Mouse (Mus musculus) midbrain, embryonic 14.5 days (tissue): ENCODE measurements around the gene Svs3b. TPM values are rescaled to one million over a fixed set of nuclear protein-coding genes. Genes with fewer than 3 reads are reported as not detected.
"Not testable (repeated sequence)": the region's sequence is repeated elsewhere in the genome, so short reads cannot be mapped to it uniquely, and the experiment has no call there.

Experiments used
- ATAC-seq: fragments of 200-750 bp; cut with Nextera tagmentation; 2 replicates; pipeline ENCODE4 v1.8.0; 2017; ENCODE audit warnings: moderate number of reproducible peaks, moderate library complexity; ENCODE audit not compliant: low FRiP score, low TSS enrichment
- DNase-seq: peaks from one replicate; pipeline ENCODE4 v3.0.0-alpha.2; 2015
- H3K27ac ChIP-seq: fragments of 300-500 bp; sonication (generic); replicated peaks from 2 replicates; pipeline ENCODE4 v1.5.1; 2014; ENCODE audit warnings: mild to moderate bottlenecking, low read depth, low read length, moderate library complexity
- H3K27me3 ChIP-seq: fragments of 300-500 bp; sonication (generic); 2 replicates; pipeline ENCODE4 v1.6.1; 2014; ENCODE audit warnings: low read length, control low read depth, mixed read lengths; ENCODE audit not compliant: control insufficient read depth, insufficient read depth
- H3K36me3 ChIP-seq: fragments of 300-500 bp; sonication (generic); 2 replicates; pipeline ENCODE4 v1.6.1; 2014; ENCODE audit warnings: low read length, control low read depth; ENCODE audit not compliant: control insufficient read depth, insufficient read depth
- H3K4me1 ChIP-seq: fragments of 300-500 bp; sonication (generic); 2 replicates; pipeline ENCODE4 v1.6.1; 2014; ENCODE audit warnings: mild to moderate bottlenecking, antibody characterized with exemption, low read length, control low read depth; ENCODE audit not compliant: control insufficient read depth, insufficient read depth
- H3K4me2 ChIP-seq: fragments of 300-500 bp; sonication (generic); 2 replicates; pipeline ENCODE4 v1.6.1; 2014; ENCODE audit warnings: mild to moderate bottlenecking, low read length, moderate library complexity
- H3K4me3 ChIP-seq: fragments of 300-500 bp; sonication (generic); replicated peaks from 2 replicates; pipeline ENCODE4 v1.5.1; 2014; ENCODE audit warnings: low read depth, low read length
- H3K9ac ChIP-seq: fragments of 300-500 bp; sonication (generic); replicated peaks from 2 replicates; pipeline ENCODE4 v1.6.1; 2014; ENCODE audit warnings: mild to moderate bottlenecking, low read length, moderate library complexity
- H3K9me3 ChIP-seq: fragments of 300-500 bp; sonication (generic); 2 replicates; pipeline ENCODE4 v1.6.1; 2016; ENCODE audit warnings: low read length, control low read depth, mixed read lengths; ENCODE audit not compliant: control insufficient read depth
- WGBS: fragments of 180-500 bp; shearing (Covaris S2); extraction: QIAGEN DNeasy Blood & Tissue Kit; methylation state at CpG from one replicate; pipeline ENCODE4 v1.1.7; 2014; 5-methylcytosine and 5-hydroxymethylcytosine counted together
- polyA plus RNA-seq: library from polyadenylated mRNA; unstranded; fragments of >200 nt; fragmentation: Nextera tagmentation; extraction: Ambion mirVana; gene quantifications from 2 replicates; pipeline ENCODE4 v1.2.1, GENCODE M21; 2014

Svs3b gene
- polyA plus RNA-seq, result not detected in 2 replicates

DNA sequence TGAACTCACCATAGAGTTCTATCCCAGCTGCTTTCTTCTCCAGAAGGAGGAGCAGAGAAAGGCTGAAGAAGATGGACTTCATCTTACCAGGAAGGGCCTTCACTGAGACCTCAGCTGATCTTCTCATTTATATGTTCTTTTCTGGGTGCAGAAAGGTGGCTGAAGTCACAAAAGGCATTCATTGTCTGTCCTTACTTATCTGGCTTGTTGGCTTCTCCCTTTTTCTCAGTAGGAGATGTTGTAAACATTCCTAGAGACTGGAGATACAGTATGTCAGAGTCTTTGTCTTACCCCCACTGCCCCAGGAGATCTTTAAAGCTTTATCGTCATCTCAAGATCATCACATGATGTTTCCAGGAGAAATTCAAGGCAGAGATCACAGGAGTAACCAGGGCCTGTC is at the start of gene Svs3b:
Gene Svs3b (minus strand): TSS at position 101 of the 400 bp plus-strand sequence.
- H3K4me3 ChIP-seq, H3K9me3 ChIP-seq, DNase-seq, H3K27me3 ChIP-seq, H3K4me2 ChIP-seq, H3K36me3 ChIP-seq, H3K9ac ChIP-seq, H3K27ac ChIP-seq, H3K4me1 ChIP-seq, ATAC-seq: not testable (repeated sequence)
- WGBS, result 90% methylated on average over 1 of the region's 1 CpGs

DNA sequence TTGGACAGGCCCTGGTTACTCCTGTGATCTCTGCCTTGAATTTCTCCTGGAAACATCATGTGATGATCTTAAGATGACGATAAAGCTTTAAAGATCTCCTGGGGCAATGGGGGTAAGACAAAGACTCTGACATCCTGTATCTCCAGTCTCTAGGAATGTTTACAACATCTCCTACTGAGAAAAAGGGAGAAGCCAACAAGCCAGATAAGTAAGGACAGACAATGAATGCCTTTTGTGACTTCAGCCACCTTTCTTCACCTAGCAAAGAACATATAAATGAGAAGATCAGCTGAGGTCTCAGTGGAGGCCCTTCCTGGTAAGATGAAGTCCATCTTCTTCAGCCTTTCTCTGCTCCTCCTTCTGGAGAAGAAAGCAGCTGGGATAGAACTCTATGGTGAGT is 32.5 kb upstream of the Svs3b start, which contains the start of gene Svs3a:
Gene Svs3a (plus strand): TSS at position 301 of the 400 bp plus-strand sequence.
- H3K9me3 ChIP-seq, H3K4me2 ChIP-seq, H3K27me3 ChIP-seq, H3K9ac ChIP-seq, H3K4me3 ChIP-seq, H3K27ac ChIP-seq, ATAC-seq, H3K36me3 ChIP-seq, H3K4me1 ChIP-seq, DNase-seq: not testable (repeated sequence)
- 96% methylated on average over 1 of the region's 1 CpGs for WGBS

DNA sequence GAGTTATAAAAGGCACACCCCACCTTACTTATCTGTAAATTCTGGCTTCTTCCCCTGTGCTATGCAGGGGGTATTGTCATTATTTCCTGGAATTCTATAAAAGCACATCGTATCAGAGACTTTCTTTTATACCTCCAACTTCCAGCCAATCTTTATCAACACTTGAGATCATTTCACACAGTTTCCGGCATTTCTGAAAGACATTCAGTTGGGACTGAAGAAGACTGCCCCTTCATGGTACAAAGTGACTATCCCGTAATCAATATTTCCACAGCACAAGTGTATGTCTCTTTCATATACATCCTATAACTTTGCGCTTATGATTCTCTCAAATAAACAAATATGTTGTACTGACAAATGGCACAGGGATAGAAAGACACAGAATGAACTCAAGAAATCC is 21.9 kb upstream of the Svs3b start, which contains the start of gene Svs4:
Gene Svs4 (minus strand): TSS at position 101 of the 400 bp plus-strand sequence.
- DNase-seq (no peak), ATAC-seq (no peak)
- H3K4me2 ChIP-seq, result no peak within 1 kb of the TSS
- no peaks in the 10 kb centered on the region for H3K4me1 ChIP-seq
- H3K9me3 ChIP-seq, result no peaks in the 10 kb centered on the region
- WGBS, result 96% methylated on average over 4 of the region's 4 CpGs
- H3K4me3 ChIP-seq, result no peak within 1 kb of the TSS
- H3K9ac ChIP-seq, result no peak within 1 kb of the TSS
- H3K36me3 ChIP-seq, result no peaks in the 10 kb centered on the region
- H3K27me3 ChIP-seq, result no peaks in the 10 kb centered on the region
- H3K27ac ChIP-seq, result no peak within 1 kb of the TSS

DNA sequence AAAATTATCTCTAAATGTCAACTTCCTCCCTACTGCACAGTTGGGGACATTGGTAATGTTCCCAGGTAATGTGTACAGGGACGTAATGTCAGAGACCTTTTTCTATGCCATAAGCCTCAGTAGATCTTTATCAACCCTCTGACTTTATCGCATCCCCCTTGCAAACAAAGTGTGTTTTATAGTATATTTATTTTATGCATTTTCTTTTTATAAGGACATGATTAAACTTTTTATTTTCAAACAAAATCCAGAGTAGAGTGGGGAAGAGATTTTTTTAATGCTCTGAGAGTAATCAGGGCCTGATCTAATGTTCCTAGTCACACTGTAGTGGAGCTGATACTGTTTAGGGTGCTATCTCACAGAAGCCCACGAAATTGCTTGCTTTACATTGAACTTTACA is 18.1 kb downstream of the Svs3b start, which contains the start of gene Svs2:
Gene Svs2 (minus strand): TSS at position 101 of the 400 bp plus-strand sequence.
- H3K9ac ChIP-seq, result no peak within 1 kb of the TSS
- no peaks in the 10 kb centered on the region for H3K9me3 ChIP-seq
- ATAC-seq (no peak), DNase-seq (no peak)
- H3K4me2 ChIP-seq, result no peak within 1 kb of the TSS
- no peak within 1 kb of the TSS for H3K27ac ChIP-seq
- no peaks in the 10 kb centered on the region for H3K4me1 ChIP-seq
- H3K4me3 ChIP-seq, result no peak within 1 kb of the TSS
- no peaks in the 10 kb centered on the region for H3K27me3 ChIP-seq
- WGBS, result 86% methylated on average over 3 of the region's 3 CpGs
- H3K36me3 ChIP-seq, result no peaks in the 10 kb centered on the region

DNA sequence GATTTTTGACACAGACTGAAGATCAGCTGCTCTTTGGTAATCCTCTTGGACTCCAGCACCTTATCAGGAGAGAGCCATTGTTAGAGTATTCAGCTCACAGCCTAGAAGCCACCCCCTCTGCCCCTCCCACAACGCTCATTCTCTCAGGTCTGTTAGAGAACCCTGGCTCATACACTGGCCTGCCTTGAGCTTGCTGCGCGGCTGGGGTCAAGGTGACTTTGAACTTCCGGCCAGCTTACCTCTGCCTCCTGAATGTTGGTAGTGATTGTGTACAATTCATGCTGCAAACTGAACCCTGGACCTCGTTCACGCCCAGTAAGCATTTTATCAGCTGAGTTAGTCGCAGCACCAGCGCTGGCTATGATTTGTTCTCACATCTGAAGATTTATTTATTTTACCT is 23.8 kb downstream of the Svs3b start:
- no peak overlapping the region for H3K9ac ChIP-seq
- 92% methylated on average over 8 of the region's 8 CpGs for WGBS
- no peak overlapping the region for H3K27ac ChIP-seq
- no peak overlapping the region for H3K4me3 ChIP-seq
- H3K9me3 ChIP-seq, result no peaks in the 10 kb centered on the region
- no peaks in the 10 kb centered on the region for H3K27me3 ChIP-seq
- H3K4me2 ChIP-seq, result no peak overlapping the region
- no peaks in the 10 kb centered on the region for H3K4me1 ChIP-seq
- no peak for ATAC-seq
- H3K36me3 ChIP-seq, result no peaks in the 10 kb centered on the region
- DNase-seq, result no peak

DNA sequence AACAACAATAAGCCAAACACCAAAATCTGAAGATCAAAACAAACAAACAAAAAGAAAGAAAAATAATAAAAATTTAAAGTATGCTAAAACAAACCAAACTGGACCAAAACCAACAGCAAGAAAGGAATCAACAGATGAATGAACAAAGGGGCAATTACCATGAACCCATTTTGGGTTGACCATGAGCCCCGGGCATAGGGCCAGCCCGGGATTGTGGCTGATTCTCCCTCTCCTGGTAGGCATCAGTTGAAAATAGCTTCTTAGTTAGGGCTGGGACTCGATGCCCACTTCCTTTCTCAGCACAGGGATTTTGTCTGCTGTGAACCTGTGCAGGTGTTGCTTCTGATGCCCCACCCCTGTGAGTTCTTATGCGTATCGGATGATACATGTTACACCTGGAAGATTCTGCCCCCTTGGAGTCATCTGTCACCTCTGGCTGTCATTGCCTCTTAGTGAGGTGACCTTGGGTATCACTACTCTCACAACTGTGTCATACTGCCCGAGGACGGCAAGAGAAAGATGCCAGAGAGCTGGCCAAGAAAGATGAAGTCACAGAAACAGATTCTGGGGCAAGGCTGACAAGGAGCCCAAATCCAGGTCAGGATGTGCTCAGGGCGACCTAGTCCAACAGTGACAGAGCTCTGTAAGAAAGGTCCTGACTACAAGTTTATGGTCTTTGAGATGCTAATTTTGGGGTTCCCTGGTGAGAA is 27.9 kb downstream of the Svs3b start:
- no peaks in the 10 kb centered on the region for H3K9me3 ChIP-seq
- 85% methylated on average over 8 of the region's 8 CpGs for WGBS
- H3K27ac ChIP-seq, result no peak overlapping the region
- DNase-seq (no peak), ATAC-seq (no peak)
- no peaks in the 10 kb centered on the region for H3K36me3 ChIP-seq
- no peak overlapping the region for H3K4me3 ChIP-seq
- H3K27me3 ChIP-seq, result no peaks in the 10 kb centered on the region
- H3K4me2 ChIP-seq, result no peak overlapping the region
- no peaks in the 10 kb centered on the region for H3K4me1 ChIP-seq
- no peak overlapping the region for H3K9ac ChIP-seq

DNA sequence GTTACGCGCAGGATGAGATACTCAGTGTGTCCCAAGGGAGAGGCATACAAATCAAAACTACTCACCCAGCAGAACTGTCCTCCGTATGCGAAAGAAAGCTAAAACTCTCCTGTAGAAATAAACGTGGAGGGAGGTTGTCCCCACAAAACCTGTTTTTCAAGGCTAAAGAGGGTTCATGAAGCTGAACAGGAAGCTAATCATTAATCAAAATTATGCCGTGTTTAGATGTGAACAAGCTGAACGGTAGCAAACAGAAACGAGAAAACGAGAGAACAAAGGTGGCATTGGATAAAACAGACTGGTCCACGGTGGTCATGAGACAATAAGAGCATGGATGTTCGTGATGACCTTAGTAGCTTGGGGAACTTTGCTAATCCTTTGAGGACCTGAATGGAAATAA is 34.9 kb downstream of the Svs3b start, which contains the start of gene Wfdc15b:
Gene Wfdc15b (minus strand): TSS at position 139 of the 400 bp plus-strand sequence.
- Histone ChIP-seq H3K36me3 (no peaks in the 10 kb centered on the region), H3K9ac (no peak within 1 kb of the TSS), H3K4me2 (no peak within 1 kb of the TSS), H3K9me3 (no peaks in the 10 kb centered on the region), H3K4me1 (no peaks in the 10 kb centered on the region), H3K27ac (no peak within 1 kb of the TSS), H3K4me3 (no peak within 1 kb of the TSS), H3K27me3 (no peaks in the 10 kb centered on the region)
- no peak for DNase-seq
- WGBS, result 87% methylated on average over 11 of the region's 11 CpGs
- ATAC-seq, result no peak

DNA sequence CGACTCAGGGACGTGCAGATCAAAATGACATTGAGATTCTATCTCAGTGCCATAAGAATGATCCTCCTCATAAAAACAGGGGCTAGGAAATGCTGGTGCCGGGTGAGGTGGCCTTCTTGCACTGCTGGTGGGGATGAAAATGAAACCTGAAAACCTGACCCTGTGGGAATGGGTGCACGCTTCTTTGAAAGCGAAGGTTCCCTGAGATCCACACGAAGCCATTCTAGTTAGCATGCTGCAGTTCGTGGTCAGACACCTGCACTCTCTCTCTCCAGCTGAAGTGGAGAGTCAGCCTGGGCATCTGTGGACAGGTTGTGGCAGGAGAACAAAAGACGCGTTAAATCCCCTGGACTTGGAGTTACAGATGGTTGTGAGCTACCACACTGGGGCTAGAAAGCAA is 37.1 kb downstream of the Svs3b start:
- Histone ChIP-seq H3K27ac (no peak overlapping the region), H3K4me1 (no peaks in the 10 kb centered on the region), H3K9me3 (no peaks in the 10 kb centered on the region), H3K27me3 (no peaks in the 10 kb centered on the region), H3K9ac (no peak overlapping the region), H3K4me2 (no peak overlapping the region), H3K4me3 (no peak overlapping the region), H3K36me3 (no peaks in the 10 kb centered on the region)
- ATAC-seq, result no peak
- DNase-seq, result no peak
- WGBS, result 85% methylated on average over 9 of the region's 9 CpGs

DNA sequence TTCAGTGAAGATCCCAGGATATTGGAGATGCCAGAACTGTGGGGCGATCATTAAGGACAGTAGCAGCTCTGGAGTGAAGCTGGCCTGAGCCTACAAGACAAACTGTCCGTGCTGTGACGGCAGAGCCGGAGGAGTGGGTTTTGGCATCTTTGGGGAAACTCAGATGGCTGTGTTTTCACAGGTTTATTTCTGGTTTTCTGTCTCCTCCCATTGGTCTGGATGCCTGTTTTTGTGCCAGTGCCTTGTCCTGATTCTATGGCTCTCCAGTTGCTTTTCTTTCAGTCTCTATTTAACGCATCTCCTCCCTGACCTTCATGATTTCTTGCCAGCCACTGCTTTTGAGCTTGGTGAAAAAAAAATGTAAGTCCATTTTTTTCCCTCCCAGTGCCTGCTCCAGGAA is 43.7 kb downstream of the Svs3b start:
- Histone ChIP-seq H3K4me1 (no peaks in the 10 kb centered on the region), H3K27me3 (no peaks in the 10 kb centered on the region), H3K4me2 (no peak overlapping the region), H3K36me3 (no peaks in the 10 kb centered on the region), H3K9ac (no peak overlapping the region), H3K9me3 (no peaks in the 10 kb centered on the region), H3K27ac (no peak overlapping the region), H3K4me3 (no peak overlapping the region)
- no peak for ATAC-seq
- 87% methylated on average over 5 of the region's 5 CpGs for WGBS
- DNase-seq, result no peak
